Mouse (Mus musculus): ENCODE measurements around the gene Ctnna2. TPM values are rescaled to one million over a fixed set of nuclear protein-coding genes. Genes with fewer than 3 reads are reported as not detected.

Gene Ctnna2
- polyA plus RNA-seq, 1 experiment = 75.6 TPM

GRCm38 (mm10) chr6:77209183-77209582 is 770.3 kb downstream of the Ctnna2 start:
- peak; percentile 39 to 65 for DNase-seq (ENCODE audit: extremely low spot score in 1 of 2, low spot score in 1 of 2)

- no peak for DNase-seq (ENCODE audit: extremely low spot score in 1 of 2, low spot score in 1 of 2)
These were observed 780.1 kb downstream of the Ctnna2 start for GRCm38 (mm10) chr6:77199375-77199774.

GRCm38 (mm10) chr6:77196650-77197049 is 782.8 kb downstream of the Ctnna2 start:
- DNase-seq (ENCODE audit: extremely low spot score in 1 of 2, low spot score in 1 of 2) = no peak

- DNase-seq (ENCODE audit: extremely low spot score in 1 of 2, low spot score in 1 of 2) = no peak
These were observed 787.9 kb downstream of the Ctnna2 start for GRCm38 (mm10) chr6:77191635-77192034.

- no peak for DNase-seq (ENCODE audit: extremely low spot score in 1 of 2, low spot score in 1 of 2)
These were observed 790.9 kb downstream of the Ctnna2 start for GRCm38 (mm10) chr6:77188628-77189027.

GRCm38 (mm10) chr6:77185751-77186150 is 793.7 kb downstream of the Ctnna2 start:
- no peak for DNase-seq (ENCODE audit: extremely low spot score in 1 of 2, low spot score in 1 of 2)

- peak in 1 of 2 experiments; percentile 26 for DNase-seq (ENCODE audit: extremely low spot score in 1 of 2, low spot score in 1 of 2)
These were observed 794.6 kb downstream of the Ctnna2 start for GRCm38 (mm10) chr6:77184896-77185295.

- no peak for DNase-seq (ENCODE audit: extremely low spot score in 1 of 2, low spot score in 1 of 2)
These were observed 803.7 kb downstream of the Ctnna2 start for GRCm38 (mm10) chr6:77175764-77176163.

GRCm38 (mm10) chr6:77157028-77157427 is 822.5 kb downstream of the Ctnna2 start:
- DNase-seq (ENCODE audit: extremely low spot score in 1 of 2, low spot score in 1 of 2) = no peak

- peak in 1 of 2 experiments; percentile 22 for DNase-seq (ENCODE audit: extremely low spot score in 1 of 2, low spot score in 1 of 2)
These were observed 840.1 kb downstream of the Ctnna2 start for GRCm38 (mm10) chr6:77139306-77139920.

GRCm38 (mm10) chr6:77120926-77121325 is 858.6 kb downstream of the Ctnna2 start:
- DNase-seq (ENCODE audit: extremely low spot score in 1 of 2, low spot score in 1 of 2) = peak in 1 of 2 experiments; percentile 52

- no peak for DNase-seq (ENCODE audit: extremely low spot score in 1 of 2, low spot score in 1 of 2)
These were observed 859.0 kb downstream of the Ctnna2 start for GRCm38 (mm10) chr6:77120510-77120909.

GRCm38 (mm10) chr6:77109095-77109945 is 870.2 kb downstream of the Ctnna2 start:
- peak in 1 of 2 experiments; percentile 52 for DNase-seq (ENCODE audit: extremely low spot score in 1 of 2, low spot score in 1 of 2)

GRCm38 (mm10) chr6:77101047-77101446 is 878.5 kb downstream of the Ctnna2 start:
- peak in 1 of 2 experiments; percentile 28 for DNase-seq (ENCODE audit: extremely low spot score in 1 of 2, low spot score in 1 of 2)

GRCm38 (mm10) chr6:77098540-77098939 is 881.0 kb downstream of the Ctnna2 start:
- no peak for DNase-seq (ENCODE audit: extremely low spot score in 1 of 2, low spot score in 1 of 2)

GRCm38 (mm10) chr6:77075396-77076376 is 903.8 kb downstream of the Ctnna2 start:
- peak; percentile 20 to 66 for DNase-seq (ENCODE audit: extremely low spot score in 1 of 2, low spot score in 1 of 2)

- DNase-seq (ENCODE audit: extremely low spot score in 1 of 2, low spot score in 1 of 2) = no peak
These were observed 909.9 kb downstream of the Ctnna2 start for GRCm38 (mm10) chr6:77069595-77069994.

- DNase-seq (ENCODE audit: extremely low spot score in 1 of 2, low spot score in 1 of 2) = no peak
These were observed 928.8 kb downstream of the Ctnna2 start for GRCm38 (mm10) chr6:77050690-77051089.

- no peak for DNase-seq (ENCODE audit: extremely low spot score in 1 of 2, low spot score in 1 of 2)
These were observed 929.3 kb downstream of the Ctnna2 start for GRCm38 (mm10) chr6:77050193-77050592.

- DNase-seq (ENCODE audit: extremely low spot score in 1 of 2, low spot score in 1 of 2) = no peak
These were observed 931.9 kb downstream of the Ctnna2 start for GRCm38 (mm10) chr6:77047568-77047967.

- no peak for DNase-seq (ENCODE audit: extremely low spot score in 1 of 2, low spot score in 1 of 2)
These were observed 954.4 kb downstream of the Ctnna2 start for GRCm38 (mm10) chr6:77025066-77025465.

Measured in frontal cortex, adult 2 months (tissue).